8 mouse cellular contexts compared by ENCODE assay signal in the genomic region with DNA sequence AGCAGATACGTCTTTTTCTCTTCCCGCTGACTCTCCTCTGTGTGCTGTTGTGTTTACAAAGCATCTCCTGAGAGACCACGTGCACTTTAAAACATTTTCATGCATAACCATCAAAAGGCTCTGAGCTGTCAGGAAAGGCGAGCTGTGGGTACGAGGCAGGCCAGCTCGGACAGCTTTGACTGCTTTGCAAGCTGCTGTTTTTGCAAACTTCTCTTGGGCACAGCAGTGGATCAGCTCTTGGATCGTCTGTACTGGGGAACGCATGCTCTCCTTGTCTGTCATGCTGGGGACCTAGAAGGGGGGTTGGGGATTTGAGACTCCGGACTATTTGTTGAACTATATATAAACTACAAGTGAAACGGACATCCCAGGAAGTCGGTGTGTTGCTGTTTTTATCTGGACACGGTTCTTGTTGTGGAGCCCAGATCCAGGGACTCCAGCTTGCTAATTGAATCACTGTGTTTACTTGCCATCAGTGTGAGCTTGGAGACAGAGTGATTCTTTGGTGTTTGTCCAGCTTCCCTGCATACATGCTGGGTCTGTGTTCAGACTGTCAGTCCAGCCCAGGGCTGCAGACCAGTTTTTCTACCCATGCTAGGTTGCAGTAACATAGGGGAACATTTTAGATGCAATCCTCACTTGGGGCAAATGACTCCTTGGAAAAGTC. TPM values are rescaled to one million over a fixed set of nuclear protein-coding genes. Genes with fewer than 3 reads are reported as not detected.
DNase-seq lines count a peak whose midpoint lies in the region; ATAC-seq and TF ChIP-seq lines count a peak whose summit lies in the region.
"Had no signal": no experiment of that assay in that cellular context is flagged by ENCODE, and none has a peak within 500 bp of the region (broad histone marks: within the 10 kb centered on the region; RNA-seq: fewer than 3 reads in every experiment).

No protein-coding gene starts in this region.

- 0 out of 2 replicates have a peak, but pooled peaks cover 6% of the 10 kb centered on the region for H3K9me3 ChIP-seq in kidney, embryonic 16.5 days (ENCODE audit: low read length)
- H3K9me3 ChIP-seq in intestine, embryonic 16.5 days (ENCODE audit: control insufficient read depth, low read length), result no peaks in the 10 kb centered on the region

- peaks cover 20% of the 10 kb centered on the region for H3K27me3 ChIP-seq in kidney, embryonic 16.5 days (ENCODE audit: insufficient read depth, low read length)
- H3K27me3 ChIP-seq in spleen, adult 2 months (ENCODE audit: control insufficient read depth, insufficient read depth, low read length), result peaks cover 3% of the 10 kb centered on the region; the same call in 1 of the 2 replicates
- H3K27me3 ChIP-seq in intestine, embryonic 16.5 days (replicated peaks; ENCODE audit: control insufficient read depth, insufficient read depth, low read length), result 0 out of 2 replicates have a peak, but pooled peaks cover 8% of the 10 kb centered on the region

- no peaks in the 10 kb centered on the region for H3K36me3 ChIP-seq in kidney, embryonic 16.5 days (ENCODE audit: insufficient read depth, low read length)
- H3K36me3 ChIP-seq in spleen, adult 2 months (ENCODE audit: control insufficient read depth, insufficient read depth, low read length), result no peaks in the 10 kb centered on the region
- no peaks in the 10 kb centered on the region for H3K36me3 ChIP-seq in intestine, embryonic 16.5 days (ENCODE audit: control insufficient read depth, insufficient read depth, low read length)

- peaks cover 24% of the 10 kb centered on the region for H3K4me1 ChIP-seq in kidney, embryonic 16.5 days (ENCODE audit: insufficient read depth, low read length)
- peaks cover 16% of the 10 kb centered on the region; the same call in 1 of the 2 replicates for H3K4me1 ChIP-seq in spleen, adult 2 months (ENCODE audit: control insufficient read depth, insufficient read depth, insufficient read length)
- H3K4me1 ChIP-seq in intestine, embryonic 16.5 days (ENCODE audit: control insufficient read depth, insufficient read depth, low read length), result peaks cover 17% of the 10 kb centered on the region

- H3K4me2 ChIP-seq in kidney, embryonic 16.5 days (replicated peaks; ENCODE audit: low read depth, low read length), result peak overlapping the region; percentile 19; the same call in 1 of the 2 replicates
- H3K4me2 ChIP-seq in intestine, embryonic 16.5 days (ENCODE audit: low read depth, low read length), result peak overlapping the region; percentile 21

- no peak for TF ChIP-seq CTCF in spleen, adult 2 months (IDR thresholded peaks at IDR 0.05; ENCODE audit: extremely low read depth, insufficient read depth, insufficient read length, insufficient replicate concordance)

- H3K4me3 ChIP-seq in kidney, embryonic 16.5 days (ENCODE audit: low read length), result no peak overlapping the region
- 0 out of 2 replicates have a peak overlapping the region, but pooled peaks have one; percentile 7 for H3K4me3 ChIP-seq in spleen, adult 2 months (ENCODE audit: extremely low read depth, insufficient read depth, insufficient read length)
- H3K4me3 ChIP-seq in intestine, embryonic 16.5 days (ENCODE audit: low read length), result 0 out of 2 replicates have a peak overlapping the region, but pooled peaks have one; percentile 7
- H3K4me3 ChIP-seq: erythroblast, embryonic 14.5 days had no signal

- ATAC-seq in kidney, embryonic 16.5 days (ENCODE audit: low FRiP score, low TSS enrichment), result no peak
- no peak for ATAC-seq in intestine, embryonic 16.5 days

- H3K9ac ChIP-seq in kidney, embryonic 16.5 days (replicated peaks; ENCODE audit: low read length), result no peak overlapping the region
- H3K9ac ChIP-seq in intestine, embryonic 16.5 days (ENCODE audit: low read depth, low read length), result peak overlapping the region; percentile 48

- H3K27ac ChIP-seq in kidney, embryonic 16.5 days (ENCODE audit: low read length), result no peak overlapping the region
- no peak overlapping the region for H3K27ac ChIP-seq in spleen, adult 2 months (ENCODE audit: insufficient read depth, low read length)
- peak overlapping the region; percentile 38; the same call in 1 of the 2 replicates for H3K27ac ChIP-seq in intestine, embryonic 16.5 days (ENCODE audit: low read length)

- no peak for DNase-seq in kidney, postnatal 4 days
- no peak for DNase-seq in spleen, adult 2 months (ENCODE audit: low read depth in 1 of 2, low spot score in 2 of 2)
- DNase-seq in spleen, postnatal 14 days (ENCODE audit: low spot score in 2 of 2), result no peak
- peak; percentile 34 for DNase-seq in thymus, postnatal 14 days
- no peak for DNase-seq in c-Kit-positive CD71-positive TER-119-positive erythroid progenitor cells, embryonic 14.5 days (ENCODE audit: low spot score)

- TF ChIP-seq POLR2A in spleen, adult 2 months (IDR thresholded peaks at IDR 0.05; ENCODE audit: low read depth, low read length), result no peak

- 35% methylated on average over 12 of the region's 12 CpGs for WGBS in kidney, embryonic 16.5 days
- 5% methylated on average over 12 of the region's 12 CpGs for WGBS in spleen, adult 2 months
- WGBS in intestine, embryonic 16.5 days, result 13% methylated on average over 12 of the region's 12 CpGs

RNA-seq across cellular contexts. Expression of gene Ramp1, which starts 2.3 kb away (rescaled TPM):
- polyA plus RNA-seq in kidney, embryonic 16.5 days (2015; fragmentation: Nextera tagmentation; extraction: Ambion mirVana), result 1.3 and 2.2 TPM in 2 replicates
- 15.8 and 22.2 TPM in 2 replicates for polyA plus RNA-seq in spleen, adult 2 months (2012; rRNA removed)
- polyA plus RNA-seq in intestine, embryonic 16.5 days (2015; fragmentation: Nextera tagmentation; extraction: Ambion mirVana), result 11.4 and 11.9 TPM in 2 replicates

RNA-seq across cellular contexts. Expression of gene Rbm44, which starts 37.0 kb away (rescaled TPM):
- 0.50 and 1.5 TPM in 2 replicates for polyA plus RNA-seq in kidney, embryonic 16.5 days (2015; fragmentation: Nextera tagmentation; extraction: Ambion mirVana)
- 0.05 TPM in 1 of 2 replicates, not detected in the other for polyA plus RNA-seq in spleen, adult 2 months (2012; rRNA removed)
- polyA plus RNA-seq in intestine, embryonic 16.5 days (2015; fragmentation: Nextera tagmentation; extraction: Ambion mirVana), result 0.44 and 0.53 TPM in 2 replicates
- polyA plus RNA-seq: erythroblast, embryonic 14.5 days had no signal
